Mouse (Mus musculus): ENCODE results near the gene Ftl1.

GRCm38 (mm10) chr7:45460860-45461314 is 1.2 kb upstream of the Ftl1 start:
- no peak for TF ChIP-seq ZC3H11A (IDR thresholded peaks at IDR 0.05; ENCODE audit: borderline replicate concordance, low read depth, low read length)
- peak; percentile 98 for TF ChIP-seq MAFK (IDR thresholded peaks at IDR 0.05; ENCODE audit: insufficient read depth, low read depth, low read length)
- TF ChIP-seq CHD2 (IDR thresholded peaks at IDR 0.05; ENCODE audit: low read depth, low read length): no peak
- no peak for TF ChIP-seq ZNF384 (IDR thresholded peaks at IDR 0.05; ENCODE audit: low read depth, low read length)
- no peak for TF ChIP-seq HCFC1 (IDR thresholded peaks at IDR 0.05; ENCODE audit: borderline replicate concordance, insufficient read depth, low read length)
